Mouse (Mus musculus) heart, embryonic 15.5 days (tissue): ENCODE results near the gene Pde4d. TPM values are rescaled to one million over a fixed set of nuclear protein-coding genes. Genes with fewer than 3 reads are reported as not detected.

ENCODE experiments used
- ATAC-seq: fragments of 200-750 bp; cut with Nextera tagmentation; replicated peaks from 2 replicates; pipeline ENCODE4 v1.8.0; 2017; ENCODE audit warnings: low read depth, moderate TSS enrichment; ENCODE audit not compliant: insufficient number of reproducible peaks, insufficient read depth, low FRiP score
- H3K27ac ChIP-seq: fragments of 300-500 bp; sonication (generic); 2 replicates; pipeline ENCODE4 v1.5.1; 2015; ENCODE audit warnings: mild to moderate bottlenecking, inconsistent platforms
- H3K27me3 ChIP-seq: fragments of 300-500 bp; sonication (generic); 2 replicates; pipeline ENCODE4 v1.6.1; 2015; ENCODE audit warnings: inconsistent platforms
- H3K36me3 ChIP-seq: fragments of 300-500 bp; sonication (generic); 2 replicates; pipeline ENCODE4 v1.6.1; 2015; ENCODE audit warnings: mild to moderate bottlenecking, inconsistent platforms
- H3K4me1 ChIP-seq: fragments of 300-500 bp; sonication (generic); replicated peaks from 2 replicates; pipeline ENCODE4 v1.6.1; 2015; ENCODE audit warnings: inconsistent platforms
- H3K4me2 ChIP-seq: fragments of 300-500 bp; sonication (generic); 2 replicates; pipeline ENCODE4 v1.6.1; 2015; ENCODE audit warnings: inconsistent platforms, mild to moderate bottlenecking, moderate library complexity
- H3K4me3 ChIP-seq: fragments of 300-500 bp; sonication (generic); 2 replicates; pipeline ENCODE4 v1.5.1; 2015; ENCODE audit warnings: mild to moderate bottlenecking, inconsistent platforms
- H3K9ac ChIP-seq: fragments of 300-500 bp; sonication (generic); 2 replicates; pipeline ENCODE4 v1.6.1; 2015; ENCODE audit warnings: mild to moderate bottlenecking, inconsistent platforms
- H3K9me3 ChIP-seq: fragments of 300-500 bp; sonication (generic); replicated peaks from 2 replicates; pipeline ENCODE4 v1.6.1; 2016; ENCODE audit warnings: inconsistent platforms
- WGBS: fragments of 180-500 bp; shearing (Covaris S2); methylation state at CpG from one replicate; pipeline ENCODE4 v1.1.7; 2015; ENCODE audit warnings: mixed read lengths; 5-methylcytosine and 5-hydroxymethylcytosine counted together
- polyA plus RNA-seq: library from polyadenylated mRNA; unstranded; fragments of >200 nt; fragmentation: Nextera tagmentation; extraction: Ambion mirVana; gene quantifications from 2 replicates; pipeline ENCODE4 v1.2.1, GENCODE M21; 2015

Gene Pde4d
- polyA plus RNA-seq, 1 experiment from 2014 or later, result 25.7 TPM

- no peaks in the 10 kb centered on the region for H3K4me1 ChIP-seq
- no peaks in the 10 kb centered on the region for H3K36me3 ChIP-seq
- no peak overlapping the region for H3K4me2 ChIP-seq
- H3K27me3 ChIP-seq, result no peaks in the 10 kb centered on the region
- H3K9me3 ChIP-seq, result no peaks in the 10 kb centered on the region
- ATAC-seq, result no peak
- H3K27ac ChIP-seq, result no peak overlapping the region
- 71% methylated on average over 4 of the region's 4 CpGs for WGBS
- no peak overlapping the region for H3K9ac ChIP-seq
- H3K4me3 ChIP-seq, result no peak overlapping the region
Measured at GRCm38 (mm10) chr13:109590048-109590447, 1140.3 kb downstream of the Pde4d start.

DNA sequence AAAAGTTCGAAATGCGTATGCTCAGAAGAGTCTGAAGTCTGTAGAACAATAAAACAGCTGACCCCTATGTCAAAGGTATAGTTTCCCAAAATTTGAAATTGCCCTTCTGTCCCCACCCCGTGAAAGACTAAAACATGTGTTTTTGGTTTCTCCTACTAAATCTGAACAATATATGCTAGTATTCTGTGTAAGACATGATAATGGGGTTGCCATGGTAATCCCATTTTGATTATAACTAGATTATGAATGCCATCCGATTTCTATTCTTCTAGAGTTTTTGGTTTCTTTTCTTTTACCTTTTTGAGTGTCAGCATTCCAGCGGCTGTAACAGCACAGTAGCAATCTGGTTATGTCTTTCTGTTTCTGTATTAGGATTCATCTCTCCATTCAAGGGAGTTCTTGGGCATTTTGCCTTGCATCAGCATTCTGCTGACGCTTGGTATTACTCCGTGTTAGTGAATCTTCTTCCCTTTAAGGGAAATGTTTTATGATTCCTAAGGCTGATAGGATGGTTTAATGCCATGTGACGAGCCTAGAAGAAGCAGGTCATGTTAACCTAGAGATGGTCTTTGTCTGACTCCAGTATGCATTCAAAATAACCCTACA, 1142.5 kb downstream of the Pde4d start:
- Histone ChIP-seq H3K27me3 (no peaks in the 10 kb centered on the region), H3K36me3 (no peaks in the 10 kb centered on the region), H3K27ac (no peak overlapping the region), H3K4me1 (no peaks in the 10 kb centered on the region), H3K4me3 (no peak overlapping the region), H3K9me3 (no peaks in the 10 kb centered on the region), H3K9ac (no peak overlapping the region), H3K4me2 (no peak overlapping the region)
- WGBS, result 84% methylated on average over 8 of the region's 8 CpGs
- no peak for ATAC-seq

GRCm38 (mm10) chr13:109599711-109600110, 1150.0 kb downstream of the Pde4d start:
- 78% methylated on average over 4 of the region's 4 CpGs for WGBS
- Histone ChIP-seq H3K36me3 (no peaks in the 10 kb centered on the region), H3K4me1 (no peaks in the 10 kb centered on the region), H3K9ac (no peak overlapping the region), H3K9me3 (no peaks in the 10 kb centered on the region), H3K27ac (no peak overlapping the region), H3K4me3 (no peak overlapping the region), H3K4me2 (no peak overlapping the region), H3K27me3 (no peaks in the 10 kb centered on the region)
- no peak for ATAC-seq

- ATAC-seq, result no peak
- 66% methylated on average over 2 of the region's 2 CpGs for WGBS
- H3K4me2 ChIP-seq, result no peak overlapping the region
Measured at GRCm38 (mm10) chr13:109604017-109604416, 1154.3 kb downstream of the Pde4d start.

DNA sequence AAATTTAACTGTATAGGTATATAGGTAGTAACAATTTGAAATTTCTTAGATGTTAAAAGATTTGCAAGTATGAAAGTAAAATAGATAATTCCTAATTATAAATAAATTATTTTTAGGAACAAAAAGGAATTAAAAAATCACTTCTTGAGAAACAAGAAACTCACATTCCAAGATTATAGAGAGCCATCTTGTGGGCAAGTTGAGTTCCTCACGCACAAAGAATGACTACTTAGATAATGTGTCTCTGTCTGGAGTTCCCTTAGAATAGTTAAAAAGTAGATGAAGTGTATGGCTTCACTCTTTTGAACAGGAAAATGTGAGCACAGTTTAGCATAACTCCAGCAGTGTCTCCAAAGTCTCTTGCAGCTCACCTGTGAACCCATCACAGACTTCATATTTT, 1155.4 kb downstream of the Pde4d start:
- ATAC-seq, result no peak
- H3K9ac ChIP-seq, result no peak overlapping the region
- H3K9me3 ChIP-seq, result no peaks in the 10 kb centered on the region
- no peak overlapping the region for H3K4me3 ChIP-seq
- 56% methylated on average over 1 of the region's 1 CpGs for WGBS
- H3K27ac ChIP-seq, result no peak overlapping the region
- no peaks in the 10 kb centered on the region for H3K36me3 ChIP-seq
- H3K4me2 ChIP-seq, result no peak overlapping the region
- H3K4me1 ChIP-seq, result no peaks in the 10 kb centered on the region
- no peaks in the 10 kb centered on the region for H3K27me3 ChIP-seq

More at GRCm38 (mm10) chr13:109604017-109604416, 1154.3 kb downstream of the Pde4d start:
- no peak overlapping the region for H3K4me3 ChIP-seq
- H3K27ac ChIP-seq, result no peak overlapping the region
- no peaks in the 10 kb centered on the region for H3K4me1 ChIP-seq
- no peak overlapping the region for H3K9ac ChIP-seq
- no peaks in the 10 kb centered on the region for H3K27me3 ChIP-seq
- no peaks in the 10 kb centered on the region for H3K36me3 ChIP-seq
- no peaks in the 10 kb centered on the region for H3K9me3 ChIP-seq

DNA sequence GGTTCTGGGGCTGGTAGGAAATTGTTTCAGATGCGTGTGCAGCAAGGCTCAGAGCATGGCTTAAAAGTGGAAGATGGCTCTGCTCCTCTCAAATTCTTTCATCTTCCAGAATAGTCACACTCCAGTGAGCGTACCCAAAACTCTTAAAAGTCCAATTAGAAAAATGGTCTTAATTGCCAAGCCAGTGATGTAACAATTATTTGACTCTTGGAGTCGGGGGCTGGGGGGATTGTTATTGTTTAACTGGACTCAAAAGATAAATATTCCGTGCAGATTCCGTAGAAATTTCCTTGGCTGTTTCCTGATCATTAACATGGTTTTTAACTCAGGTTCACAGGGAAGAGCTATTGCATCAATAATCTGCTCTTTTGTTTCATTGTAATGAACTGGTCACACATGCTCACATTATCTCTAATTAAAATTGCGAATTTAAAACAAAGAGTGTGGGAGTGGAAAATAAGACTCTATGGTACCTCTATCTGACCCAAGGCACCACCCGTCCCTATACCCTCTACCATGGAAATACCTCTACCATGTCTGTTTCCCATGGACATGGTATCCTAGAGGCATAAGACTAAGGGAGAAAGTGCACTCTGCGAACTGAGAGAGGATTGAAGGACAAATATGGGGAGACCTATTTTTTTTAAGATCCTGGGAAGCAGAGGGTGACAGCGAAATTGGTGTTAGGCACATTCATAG, 1159.5 kb downstream of the Pde4d start:
- H3K4me2 ChIP-seq, result no peak overlapping the region
- no peaks in the 10 kb centered on the region for H3K4me1 ChIP-seq
- no peak overlapping the region for H3K4me3 ChIP-seq
- no peaks in the 10 kb centered on the region for H3K36me3 ChIP-seq
- H3K9me3 ChIP-seq, result no peaks in the 10 kb centered on the region
- WGBS, result 65% methylated on average over 9 of the region's 9 CpGs
- no peak overlapping the region for H3K27ac ChIP-seq
- no peaks in the 10 kb centered on the region for H3K27me3 ChIP-seq
- no peak overlapping the region for H3K9ac ChIP-seq
- ATAC-seq, result no peak

- no peak overlapping the region for H3K4me2 ChIP-seq
- ATAC-seq, result no peak; the same call in 1 of the 2 replicates
- H3K27ac ChIP-seq, result no peak overlapping the region
- WGBS, result 6% methylated on average over 3 of the region's 3 CpGs
- no peaks in the 10 kb centered on the region for H3K36me3 ChIP-seq
- H3K4me1 ChIP-seq, result no peaks in the 10 kb centered on the region
- no peak overlapping the region for H3K9ac ChIP-seq
- H3K9me3 ChIP-seq, result no peaks in the 10 kb centered on the region
- no peak overlapping the region for H3K4me3 ChIP-seq
- H3K27me3 ChIP-seq, result no peaks in the 10 kb centered on the region
Measured at GRCm38 (mm10) chr13:109609805-109610187, 1160.0 kb downstream of the Pde4d start.

DNA sequence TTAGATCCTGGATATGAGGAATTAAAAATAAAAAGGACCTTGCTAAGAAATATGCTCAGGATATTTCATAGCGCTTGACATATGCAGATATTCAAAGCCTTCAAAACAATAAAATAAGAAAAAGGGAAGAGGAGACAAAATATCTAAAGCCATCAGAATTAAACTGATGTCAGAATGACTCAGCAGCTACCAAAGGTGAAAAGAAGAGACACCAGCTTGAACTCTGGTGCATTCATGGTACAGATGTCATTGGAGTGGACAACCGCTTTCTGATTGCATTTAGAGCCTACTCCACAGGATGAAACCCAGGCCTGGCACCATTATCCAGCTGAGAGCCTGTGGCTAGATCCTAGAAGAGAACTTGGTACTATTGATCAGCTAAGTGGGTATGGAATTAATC, 1161.0 kb downstream of the Pde4d start:
- Histone ChIP-seq H3K36me3 (no peaks in the 10 kb centered on the region), H3K4me3 (no peak overlapping the region), H3K27me3 (no peaks in the 10 kb centered on the region), H3K4me2 (no peak overlapping the region), H3K9ac (no peak overlapping the region), H3K4me1 (no peaks in the 10 kb centered on the region), H3K9me3 (no peaks in the 10 kb centered on the region), H3K27ac (no peak overlapping the region)
- ATAC-seq, result no peak
- WGBS, result 93% methylated on average over 2 of the region's 2 CpGs

DNA sequence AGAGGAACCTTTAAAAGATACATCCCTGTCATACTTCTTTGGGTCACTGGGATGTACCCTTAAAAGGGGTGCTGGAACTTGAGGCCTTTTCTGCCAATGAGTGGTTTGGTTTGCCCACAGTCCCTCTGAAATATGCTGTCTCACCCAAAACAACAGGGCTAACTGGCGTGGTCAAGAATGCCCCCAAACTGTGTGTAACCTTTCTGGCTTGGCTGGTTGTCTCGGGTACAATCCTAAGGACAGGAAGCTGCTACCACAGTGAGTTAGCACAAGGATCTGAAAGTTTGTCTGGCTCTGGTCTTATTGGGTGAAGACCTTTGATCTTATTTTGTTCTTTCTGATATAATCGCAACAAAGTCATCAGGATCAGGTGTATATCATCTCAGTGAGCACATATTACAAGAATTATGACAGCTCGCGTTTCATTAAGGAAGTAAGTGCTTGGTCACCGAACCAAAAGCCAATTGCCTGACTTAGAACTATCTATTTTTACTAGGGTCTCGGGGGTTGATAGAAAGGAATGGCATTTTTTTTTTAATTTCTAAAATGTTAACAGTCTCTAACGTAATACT, 1165.6 kb downstream of the Pde4d start:
- H3K4me3 ChIP-seq, result no peak overlapping the region
- H3K27me3 ChIP-seq, result no peaks in the 10 kb centered on the region
- no peak overlapping the region for H3K27ac ChIP-seq
- 54% methylated on average over 8 of the region's 8 CpGs for WGBS
- 0 out of 2 replicates have a peak, but pooled peaks cover 2% of the 10 kb centered on the region for H3K4me1 ChIP-seq
- H3K36me3 ChIP-seq, result no peaks in the 10 kb centered on the region
- H3K9me3 ChIP-seq, result no peaks in the 10 kb centered on the region
- no peak for ATAC-seq
- H3K4me2 ChIP-seq, result no peak overlapping the region
- H3K9ac ChIP-seq, result no peak overlapping the region

- ATAC-seq, result no peak
- 11% methylated on average over 7 of the region's 7 CpGs for WGBS
- H3K27me3 ChIP-seq, result no peaks in the 10 kb centered on the region
- no peak overlapping the region for H3K4me2 ChIP-seq
- H3K9ac ChIP-seq, result no peak overlapping the region
- no peaks in the 10 kb centered on the region for H3K36me3 ChIP-seq
- H3K4me1 ChIP-seq, result 0 out of 2 replicates have a peak, but pooled peaks cover 2% of the 10 kb centered on the region
- H3K9me3 ChIP-seq, result no peaks in the 10 kb centered on the region
- no peak overlapping the region for H3K4me3 ChIP-seq
- no peak overlapping the region for H3K27ac ChIP-seq
Measured at GRCm38 (mm10) chr13:109615785-109616281, 1166.1 kb downstream of the Pde4d start.

DNA sequence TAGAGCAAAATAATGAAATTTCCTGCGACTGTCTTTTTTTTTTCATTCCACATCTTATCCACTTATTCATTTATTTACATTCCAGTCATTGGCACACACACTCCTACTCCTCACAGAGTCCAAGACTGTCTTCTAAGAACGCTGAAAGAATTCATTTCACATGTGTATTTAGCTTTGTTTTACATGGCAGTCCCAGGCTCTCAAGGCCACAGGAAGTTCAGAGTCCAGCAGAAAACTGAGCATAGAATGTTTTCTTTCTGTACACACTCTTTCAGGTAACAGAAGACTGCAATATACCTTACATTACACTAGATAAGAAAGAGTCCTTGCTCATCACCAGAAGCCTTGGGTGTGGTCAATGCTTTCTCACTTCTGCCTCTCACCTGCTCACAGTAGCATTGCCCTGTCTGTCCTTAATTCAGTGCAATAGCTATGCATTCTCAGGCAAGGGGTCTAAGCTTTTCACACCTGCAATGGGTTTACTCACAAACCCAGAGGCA, 1169.5 kb downstream of the Pde4d start:
- H3K9ac ChIP-seq, result no peak overlapping the region
- no peak overlapping the region for H3K27ac ChIP-seq
- peaks cover 8% of the 10 kb centered on the region; the same call in 1 of the 2 replicates for H3K4me1 ChIP-seq
- no peak overlapping the region for H3K4me2 ChIP-seq
- no peaks in the 10 kb centered on the region for H3K36me3 ChIP-seq
- H3K27me3 ChIP-seq, result no peaks in the 10 kb centered on the region
- H3K9me3 ChIP-seq, result no peaks in the 10 kb centered on the region
- no peak for ATAC-seq
- H3K4me3 ChIP-seq, result no peak overlapping the region
- WGBS, result 58% methylated on average over 2 of the region's 2 CpGs
